Mouse (Mus musculus) liver, embryonic 14.5 days (tissue): ENCODE measurements around the gene Pum1.

Experiments used
- CTCF ChIP-seq: IDR thresholded peaks from 2 replicates; pipeline ENCODE4 v1.5.1; 2016; ENCODE audit warnings: antibody characterized with exemption, low read depth, control low read depth
- EP300 ChIP-seq: IDR thresholded peaks from 2 replicates; pipeline ENCODE4 v1.6.1; 2016; ENCODE audit warnings: antibody characterized with exemption, low read depth

GRCm38 (mm10) chr4:130803591-130803990, 140.5 kb downstream of the Pum1 start:
- TF ChIP-seq CTCF = no peak
- TF ChIP-seq EP300 = no peak
